Mouse (Mus musculus) kidney, postnatal 0 days (tissue): ENCODE results near the gene Aqp11. TPM values are rescaled to one million over a fixed set of nuclear protein-coding genes. Genes with fewer than 3 reads are reported as not detected.

Experiments
- ATAC-seq: fragments of 200-750 bp; cut with Nextera tagmentation; replicated peaks from 2 replicates; pipeline ENCODE4 v1.8.0; 2017; ENCODE audit warnings: low read depth, moderate number of reproducible peaks, moderate TSS enrichment, moderate library complexity; ENCODE audit not compliant: low FRiP score
- DNase-seq: peaks from one replicate; pipeline ENCODE4 v3.0.0-alpha.2; 2016; ENCODE audit warnings: low spot score
- H3K27ac ChIP-seq: fragments of 300-500 bp; sonication (generic); 2 replicates; pipeline ENCODE4 v1.5.1; 2014; ENCODE audit warnings: mild to moderate bottlenecking
- H3K27me3 ChIP-seq: fragments of 300-500 bp; sonication (generic); 2 replicates; pipeline ENCODE4 v1.6.1; 2014; ENCODE audit warnings: low read length, mixed read lengths; ENCODE audit not compliant: insufficient read depth
- H3K36me3 ChIP-seq: fragments of 300-500 bp; sonication (generic); 2 replicates; pipeline ENCODE4 v1.6.1; 2014; ENCODE audit warnings: low read length, mixed read lengths; ENCODE audit not compliant: insufficient read depth
- H3K4me1 ChIP-seq: fragments of 300-500 bp; sonication (generic); replicated peaks from 2 replicates; pipeline ENCODE4 v1.6.1; 2014; ENCODE audit warnings: antibody characterized with exemption, low read length, mixed read lengths; ENCODE audit not compliant: insufficient read depth
- H3K4me2 ChIP-seq: fragments of 300-500 bp; sonication (generic); 2 replicates; pipeline ENCODE4 v1.6.1; 2014; ENCODE audit warnings: mild to moderate bottlenecking, low read length, moderate library complexity, mixed read lengths
- H3K4me3 ChIP-seq: fragments of 300-500 bp; sonication (generic); replicated peaks from 2 replicates; pipeline ENCODE4 v1.5.1; 2014; ENCODE audit warnings: low read depth, low read length
- H3K9ac ChIP-seq: fragments of 300-500 bp; sonication (generic); 2 replicates; pipeline ENCODE4 v1.6.1; 2014; ENCODE audit warnings: low read depth, low read length
- H3K9me3 ChIP-seq: fragments of 300-500 bp; sonication (generic); replicated peaks from 2 replicates; pipeline ENCODE4 v1.6.1; 2016; ENCODE audit warnings: low read length, inconsistent platforms, mixed read lengths
- CTCF ChIP-seq: IDR thresholded peaks from 2 replicates; pipeline ENCODE4 v1.5.1; 2016; ENCODE audit warnings: antibody characterized with exemption, low read depth, mild to moderate bottlenecking, moderate library complexity
- WGBS: fragments of 180-500 bp; shearing (Covaris S2); extraction: QIAGEN DNeasy Blood & Tissue Kit; methylation state at CpG from one replicate; pipeline ENCODE4 v1.1.7; 2014; 5-methylcytosine and 5-hydroxymethylcytosine counted together
- polyA plus RNA-seq: library from polyadenylated mRNA; unstranded; fragments of >200 nt; fragmentation: Nextera tagmentation; extraction: Ambion mirVana; gene quantifications from 2 replicates; pipeline ENCODE4 v1.2.1, GENCODE M21; 2015

The Aqp11 gene
- polyA plus RNA-seq, 1 experiment from 2014 or later: 36.9 TPM

- H3K27ac ChIP-seq: peak overlapping the region; percentile 32
- H3K27me3 ChIP-seq: no peaks in the 10 kb centered on the region
- H3K4me3 ChIP-seq: peak overlapping the region; percentile 55
- ATAC-seq (no peak), DNase-seq (no peak)
- H3K9me3 ChIP-seq: no peaks in the 10 kb centered on the region
- peak overlapping the region; percentile 87 for H3K4me2 ChIP-seq
- 0 out of 2 replicates have a peak, but pooled peaks cover 5% of the 10 kb centered on the region for H3K4me1 ChIP-seq
- peak overlapping the region; percentile 62 for H3K9ac ChIP-seq
- no peaks in the 10 kb centered on the region for H3K36me3 ChIP-seq
- 9% methylated on average over 12 of the region's 12 CpGs for WGBS
- no peak for TF ChIP-seq CTCF
Observed at GRCm38 (mm10) chr7:97737256-97737637, 842 bp downstream of the Aqp11 start.

GRCm38 (mm10) chr7:97735886-97736420 lies 2.1 kb downstream of the Aqp11 start:
- DNase-seq (peak; percentile 40), ATAC-seq (no peak)
- Histone ChIP-seq H3K9me3 (no peaks in the 10 kb centered on the region), H3K4me3 (no peak overlapping the region), H3K36me3 (no peaks in the 10 kb centered on the region), H3K4me2 (peak overlapping the region; percentile 37), H3K27me3 (no peaks in the 10 kb centered on the region), H3K27ac (peak overlapping the region; percentile 42; the same call in 1 of the 2 replicates), H3K9ac (no peak overlapping the region), H3K4me1 (0 out of 2 replicates have a peak, but pooled peaks cover 5% of the 10 kb centered on the region)
- WGBS: 34% methylated on average over 4 of the region's 4 CpGs
- no peak for TF ChIP-seq CTCF

DNA sequence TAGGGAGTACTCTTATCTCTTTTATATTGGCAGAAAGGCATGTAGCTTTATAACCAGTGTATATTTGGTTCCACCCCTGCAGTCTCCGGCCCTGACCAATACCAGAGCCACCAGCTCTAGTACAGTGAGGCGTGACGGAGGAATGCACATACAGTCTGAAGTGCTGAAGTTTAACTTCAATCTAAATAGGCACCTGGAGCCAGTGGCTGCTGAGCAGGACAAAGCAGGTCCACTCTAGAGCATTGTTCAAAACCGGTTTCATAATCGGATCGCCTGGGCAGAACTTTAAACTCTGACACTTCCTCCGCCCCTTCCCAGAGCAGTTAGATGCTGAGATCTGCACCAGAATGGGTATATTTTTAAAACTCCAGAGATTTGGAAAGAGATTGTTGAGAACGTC lies 3.1 kb downstream of the Aqp11 start:
- Histone ChIP-seq H3K9me3 (no peaks in the 10 kb centered on the region), H3K9ac (no peak overlapping the region), H3K4me1 (0 out of 2 replicates have a peak, but pooled peaks cover 5% of the 10 kb centered on the region), H3K27me3 (no peaks in the 10 kb centered on the region), H3K4me2 (peak overlapping the region; percentile 23), H3K36me3 (no peaks in the 10 kb centered on the region), H3K27ac (no peak overlapping the region; the same call in 1 of the 2 replicates), H3K4me3 (no peak overlapping the region)
- DNase-seq (peak; percentile 33), ATAC-seq (peak; percentile 61)
- WGBS: 66% methylated on average over 8 of the region's 8 CpGs
- no peak for TF ChIP-seq CTCF

DNA sequence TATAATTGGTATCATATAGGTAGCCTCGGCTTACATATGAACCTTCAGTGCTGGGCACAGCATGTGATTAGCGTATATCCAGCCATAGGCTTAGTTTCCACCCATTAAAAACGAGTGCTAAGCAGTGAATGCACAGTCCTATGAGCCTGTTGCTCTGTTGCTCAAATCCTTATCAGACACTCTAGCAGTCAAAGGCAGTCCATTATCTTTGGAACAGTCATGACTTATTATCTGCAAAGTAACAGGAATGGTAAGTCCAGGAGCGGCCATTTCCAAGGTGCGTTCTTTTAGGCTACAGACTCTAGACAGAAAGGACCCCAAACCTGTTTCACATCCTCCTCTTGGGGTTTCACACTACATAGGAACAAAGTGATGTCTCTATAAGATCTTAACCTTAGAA lies 4.5 kb downstream of the Aqp11 start:
- no peaks in the 10 kb centered on the region for H3K9me3 ChIP-seq
- TF ChIP-seq CTCF: no peak
- no peak overlapping the region for H3K4me2 ChIP-seq
- no peak overlapping the region for H3K27ac ChIP-seq
- H3K4me3 ChIP-seq: no peak overlapping the region
- 88% methylated on average over 5 of the region's 5 CpGs for WGBS
- 0 out of 2 replicates have a peak, but pooled peaks cover 5% of the 10 kb centered on the region for H3K4me1 ChIP-seq
- H3K9ac ChIP-seq: no peak overlapping the region
- ATAC-seq (no peak), DNase-seq (no peak)
- no peaks in the 10 kb centered on the region for H3K36me3 ChIP-seq
- no peaks in the 10 kb centered on the region for H3K27me3 ChIP-seq

DNA sequence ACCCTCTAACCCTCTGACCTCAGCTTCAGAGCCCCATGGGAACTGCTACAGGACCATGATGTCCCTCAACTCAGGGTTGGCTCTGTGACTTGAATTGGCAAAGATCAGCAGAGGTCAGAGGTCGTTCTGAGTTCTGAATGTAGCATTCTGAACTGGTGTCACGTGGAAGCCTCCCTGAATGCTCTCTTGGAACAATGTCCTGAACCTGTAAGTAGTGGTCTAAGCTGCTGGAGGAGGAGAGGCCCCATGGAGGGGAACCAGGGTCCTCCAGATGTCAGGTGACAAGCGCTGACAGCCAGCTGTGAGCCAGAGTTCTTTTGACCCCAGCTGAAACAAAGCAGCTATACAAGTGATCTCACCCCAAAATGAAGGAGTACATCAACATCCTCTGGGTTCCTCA lies 7.7 kb downstream of the Aqp11 start:
- TF ChIP-seq CTCF: no peak
- Histone ChIP-seq H3K4me2 (no peak overlapping the region), H3K4me1 (no peaks in the 10 kb centered on the region), H3K36me3 (0 out of 2 replicates have a peak, but pooled peaks cover 4% of the 10 kb centered on the region), H3K9ac (no peak overlapping the region), H3K27ac (no peak overlapping the region), H3K9me3 (no peaks in the 10 kb centered on the region), H3K4me3 (no peak overlapping the region), H3K27me3 (no peaks in the 10 kb centered on the region)
- 67% methylated on average over 3 of the region's 3 CpGs for WGBS
- DNase-seq (no peak), ATAC-seq (no peak)

- no peaks in the 10 kb centered on the region for H3K27me3 ChIP-seq
- no peak overlapping the region for H3K4me2 ChIP-seq
- no peak overlapping the region for H3K9ac ChIP-seq
- no peak overlapping the region for H3K4me3 ChIP-seq
- H3K27ac ChIP-seq: no peak overlapping the region
- H3K4me1 ChIP-seq: no peaks in the 10 kb centered on the region
- H3K36me3 ChIP-seq: 0 out of 2 replicates have a peak, but pooled peaks cover 4% of the 10 kb centered on the region
- H3K9me3 ChIP-seq: no peaks in the 10 kb centered on the region
- ATAC-seq (no peak), DNase-seq (no peak)
- WGBS: 73% methylated on average over 14 of the region's 14 CpGs
- TF ChIP-seq CTCF: no peak
Observed at GRCm38 (mm10) chr7:97728666-97729614, 9.1 kb downstream of the Aqp11 start.
